Mouse (Mus musculus) A20 (cell line): ENCODE measurements at regions not wholly inside any gene's neighbourhood (a gene's known extent, or its start where the extent isn't known, plus 50 kb on each side); places are given as distances from the start of the nearest gene placed in this dataset.

Experiments used
- DNase-seq: peaks from one replicate; pipeline ENCODE4 v3.0.0-alpha.2; 2011; ENCODE audit warnings: low read depth, low spot score

DNA sequence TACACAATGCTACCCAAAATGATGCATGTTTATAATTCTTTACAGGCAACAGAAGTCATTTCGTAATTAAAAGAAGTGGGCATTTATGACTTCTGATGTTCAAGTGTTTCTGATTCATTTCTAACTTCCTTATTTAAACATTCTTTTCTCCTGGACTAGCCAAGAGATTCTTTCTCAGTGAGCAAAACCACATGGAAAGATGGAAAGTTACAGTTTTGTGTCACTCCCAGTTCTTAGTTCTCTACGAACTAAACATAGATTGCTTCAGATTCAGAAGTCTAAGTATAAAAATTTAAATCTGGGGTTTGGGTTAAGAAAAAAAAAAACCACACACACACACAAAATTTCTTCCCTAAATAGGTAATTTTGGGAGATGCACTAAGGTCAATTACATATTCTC is 288.0 kb upstream of the Paip1 start:
- no peak for DNase-seq

DNA sequence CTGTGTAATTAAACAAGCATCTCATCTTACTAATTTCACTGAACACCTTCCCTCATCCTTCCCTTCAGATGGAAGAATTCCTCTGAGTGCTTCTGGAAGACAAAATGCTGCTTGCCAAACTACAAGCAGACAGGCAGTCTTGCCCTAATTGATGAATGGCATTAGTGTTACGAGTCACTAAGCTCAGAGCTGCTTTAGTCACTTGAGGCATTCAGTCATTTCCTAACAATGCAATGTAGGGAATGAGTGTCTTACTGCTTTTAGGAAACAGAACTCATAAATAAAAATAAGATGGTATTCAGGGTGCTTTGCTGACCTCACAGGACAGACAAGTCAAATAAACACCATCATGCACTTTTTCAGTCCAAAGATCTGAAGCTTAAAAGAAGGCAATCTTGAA is 285.1 kb upstream of the Paip1 start:
- no peak for DNase-seq

DNA sequence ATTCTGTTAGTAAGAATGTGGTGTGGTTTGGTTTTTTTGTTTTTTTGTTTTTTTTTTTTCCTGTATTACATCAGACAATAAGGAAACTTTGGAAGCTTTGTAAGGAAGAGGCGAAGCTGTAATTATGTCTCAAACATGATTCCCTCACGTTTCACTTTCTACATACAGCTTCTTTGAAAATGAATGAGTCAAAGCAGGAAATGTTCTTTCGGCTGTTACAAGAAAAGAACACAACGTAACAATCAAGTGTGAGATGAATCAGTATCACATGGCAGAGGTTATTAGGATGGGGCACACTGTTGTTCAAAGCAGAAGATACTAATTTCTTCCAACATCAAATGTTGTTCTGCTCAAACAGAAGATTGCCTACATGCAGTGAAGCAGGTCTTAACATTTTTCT is 282.7 kb upstream of the Paip1 start:
- no peak for DNase-seq

DNA sequence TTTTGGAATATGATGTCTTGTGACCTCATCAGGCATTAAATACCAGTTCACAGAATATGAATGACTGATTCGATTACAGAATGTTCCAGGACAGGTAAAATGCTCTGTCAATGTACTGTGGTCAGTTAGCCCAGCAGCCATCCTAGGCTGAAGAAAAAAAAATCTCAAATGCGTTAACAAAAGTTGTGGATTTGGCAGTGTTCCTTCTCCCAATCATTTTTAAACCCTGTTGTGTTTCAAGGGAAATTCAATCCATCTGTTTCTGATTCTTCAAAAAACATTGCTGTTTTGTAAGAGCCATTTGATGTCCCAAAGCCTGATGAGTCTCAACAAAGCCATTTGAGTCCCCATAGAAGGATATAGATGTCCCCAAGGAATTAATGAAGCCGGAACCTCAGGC is 280.7 kb upstream of the Paip1 start:
- no peak for DNase-seq

DNA sequence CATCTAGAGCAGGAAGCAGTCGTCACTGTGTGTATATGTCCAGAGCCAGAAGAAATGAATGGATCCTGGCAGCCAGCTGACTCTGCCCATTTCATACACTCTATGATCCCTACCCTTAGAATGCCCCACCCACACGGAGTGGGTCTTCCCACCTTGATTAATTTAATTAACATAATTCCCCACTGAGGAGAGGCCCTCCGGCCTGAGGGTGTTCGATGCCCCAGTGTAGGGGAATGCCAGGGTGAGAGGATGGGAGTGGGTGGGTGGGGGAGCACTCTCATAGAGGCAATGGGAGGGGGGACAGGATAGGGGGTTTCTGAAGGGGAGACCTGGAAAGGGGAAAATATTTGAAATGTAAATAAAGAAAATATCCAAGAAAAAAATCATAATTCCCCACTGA is 279.3 kb upstream of the Paip1 start:
- DNase-seq, result no peak

DNA sequence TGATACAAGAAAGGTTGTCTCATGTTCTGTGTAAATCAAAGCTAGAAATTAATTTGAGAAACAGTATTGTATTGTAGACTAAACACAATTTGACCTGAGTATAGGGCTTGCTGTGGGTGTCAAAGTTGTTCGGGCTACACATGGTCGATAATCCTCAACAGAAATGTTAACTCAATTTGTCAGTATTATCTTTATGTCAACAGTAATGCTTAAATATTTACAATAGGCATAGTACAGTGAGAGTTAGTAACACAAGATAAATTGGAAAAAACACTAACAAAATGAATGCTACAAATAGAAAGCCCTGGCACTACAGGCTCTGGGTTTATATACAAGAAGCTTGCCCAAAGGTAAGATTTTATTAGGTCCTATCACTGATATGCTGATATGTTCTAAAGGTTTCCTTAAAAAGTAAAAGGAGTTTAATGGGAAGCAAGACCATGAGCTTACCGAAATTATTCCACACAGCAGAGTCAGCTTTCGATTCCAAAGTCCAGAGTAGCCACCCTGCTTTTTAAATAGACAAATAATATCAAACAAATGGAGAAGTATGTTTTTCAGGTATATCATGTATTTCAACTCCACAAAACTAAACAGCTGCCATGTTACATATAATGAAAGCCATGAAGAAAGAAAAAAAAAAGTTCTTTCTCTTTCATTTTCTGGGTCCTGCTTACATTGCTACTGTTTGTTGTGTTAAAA is 277.4 kb upstream of the Paip1 start:
- DNase-seq, result no peak

DNA sequence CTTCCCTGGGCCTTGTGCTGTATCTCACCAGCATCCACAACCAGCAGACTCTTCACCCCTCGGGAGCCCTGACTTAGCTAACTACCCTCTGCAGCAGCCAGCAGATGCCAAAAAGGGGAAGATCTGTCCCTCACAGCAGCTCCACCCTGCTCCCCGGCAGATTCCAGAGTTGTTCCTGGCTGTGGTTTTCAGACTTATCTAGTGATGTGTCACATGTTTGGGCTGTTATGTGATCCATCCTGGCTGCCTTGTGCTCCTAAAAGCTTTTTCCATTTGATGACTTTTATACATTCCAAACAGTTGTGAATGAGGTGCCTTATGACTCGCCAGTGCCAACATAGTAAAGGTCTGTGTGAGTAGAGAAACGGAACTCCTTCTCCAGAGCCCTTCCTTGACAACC is 250.6 kb upstream of the Paip1 start:
- no peak for DNase-seq

DNA sequence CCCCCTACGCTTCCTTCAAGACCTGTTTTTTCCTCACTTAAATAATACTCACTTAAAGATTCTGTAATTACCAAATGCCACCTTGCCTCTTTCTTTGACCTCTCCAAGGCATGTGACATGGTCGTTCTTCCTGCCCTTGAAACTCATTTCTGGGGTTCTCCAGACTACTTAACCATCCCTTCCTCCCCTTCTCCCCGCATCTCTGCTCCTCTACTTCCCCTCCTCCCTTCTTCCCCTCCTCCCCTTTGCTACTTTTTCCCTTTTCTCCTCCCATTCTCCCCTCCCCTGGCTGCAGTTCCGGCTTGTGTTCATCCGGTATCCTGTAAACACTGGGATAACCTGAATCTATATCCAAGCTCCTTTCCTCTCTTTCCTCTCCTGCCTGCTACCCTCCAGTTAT is 250.2 kb upstream of the Paip1 start:
- no peak for DNase-seq

DNA sequence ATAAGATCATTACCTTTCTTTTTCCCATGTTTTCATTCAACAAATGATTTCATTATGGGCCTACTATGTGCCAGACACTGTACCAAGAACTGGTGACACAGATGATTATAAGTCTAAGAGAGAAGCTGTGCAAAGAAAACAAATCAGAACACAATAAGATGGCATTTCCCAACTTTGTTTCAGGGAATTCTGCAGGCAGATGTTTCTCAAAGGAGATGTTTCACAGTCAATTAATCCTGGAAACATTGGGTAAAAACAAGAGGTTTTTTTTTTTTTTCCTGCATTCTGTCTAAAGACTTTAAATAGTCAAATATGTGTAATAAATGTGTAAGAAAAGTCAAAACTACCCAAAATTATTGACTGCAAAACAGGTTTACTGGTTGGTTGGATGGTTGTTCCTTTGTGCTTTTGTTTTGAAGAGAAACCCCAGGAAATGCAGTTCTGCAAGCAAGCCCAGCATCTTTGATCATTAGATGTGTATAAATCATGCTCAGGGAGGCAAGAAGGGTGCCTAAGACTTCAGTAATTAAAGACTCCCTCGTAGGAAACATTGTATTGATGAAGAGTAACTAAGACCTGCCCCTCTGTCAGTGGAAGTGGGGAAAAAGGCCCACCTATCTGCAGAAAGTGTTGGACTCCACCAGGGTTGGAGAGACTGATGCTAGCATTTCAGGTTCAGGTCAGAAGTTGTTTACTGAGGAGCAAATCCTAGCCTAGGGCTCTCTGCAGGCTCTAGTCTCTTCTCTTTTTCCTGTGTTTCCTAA is 249.1 kb upstream of the Paip1 start:
- no peak for DNase-seq

DNA sequence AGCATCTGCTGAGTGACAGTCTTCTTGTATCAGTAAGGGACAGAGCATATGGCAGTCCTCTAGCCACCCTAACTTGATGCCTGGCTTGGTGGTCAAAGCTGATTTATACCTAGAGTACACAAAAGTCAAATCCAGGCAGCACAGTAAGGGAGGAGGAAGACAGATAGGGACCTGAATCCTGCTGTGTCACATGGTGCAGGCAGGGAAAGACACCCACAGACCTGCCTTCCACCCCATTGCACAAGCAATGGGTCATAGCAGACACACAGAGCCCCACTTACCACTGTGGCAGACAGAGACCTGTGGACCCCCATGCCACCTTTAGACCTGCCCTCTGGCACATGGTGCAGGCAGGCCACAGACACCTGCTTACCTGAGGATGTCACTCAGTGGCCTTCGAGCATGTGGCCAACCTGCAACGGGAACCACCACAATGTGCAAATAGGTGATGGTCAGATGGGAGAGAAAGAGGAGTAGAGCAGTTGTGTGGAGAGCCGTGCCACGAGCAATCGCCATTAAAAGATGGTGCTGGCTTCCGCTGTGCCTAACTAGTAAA is 244.0 kb upstream of the Paip1 start:
- DNase-seq, result no peak

DNA sequence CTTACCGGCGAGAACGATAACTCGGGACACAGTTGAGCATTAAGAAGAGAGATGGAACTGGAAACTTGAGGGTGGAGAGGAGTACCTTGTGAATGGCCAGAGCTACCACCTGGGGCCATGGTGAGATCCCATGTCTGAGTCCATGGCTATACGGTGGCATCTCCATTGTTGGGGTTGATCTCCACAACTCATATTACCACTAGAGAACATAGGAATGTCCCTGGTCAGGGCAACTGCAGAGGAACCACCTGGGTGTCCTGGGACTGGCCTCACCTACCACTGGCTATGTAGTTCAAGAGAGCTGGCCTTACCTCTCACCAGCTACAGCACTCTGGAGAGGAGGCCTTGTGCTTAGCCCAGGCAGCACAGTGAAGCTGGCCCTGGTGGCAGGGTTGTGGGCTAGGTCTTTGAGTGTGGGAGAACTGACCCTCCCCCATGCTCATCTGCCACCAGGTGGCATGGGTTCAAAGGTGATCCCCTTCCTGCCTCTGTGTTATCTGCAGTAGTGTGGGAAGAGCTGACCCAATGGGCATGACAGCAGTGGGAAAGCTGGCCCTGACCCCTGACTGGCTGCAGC is 242.7 kb upstream of the Paip1 start:
- DNase-seq, result no peak

DNA sequence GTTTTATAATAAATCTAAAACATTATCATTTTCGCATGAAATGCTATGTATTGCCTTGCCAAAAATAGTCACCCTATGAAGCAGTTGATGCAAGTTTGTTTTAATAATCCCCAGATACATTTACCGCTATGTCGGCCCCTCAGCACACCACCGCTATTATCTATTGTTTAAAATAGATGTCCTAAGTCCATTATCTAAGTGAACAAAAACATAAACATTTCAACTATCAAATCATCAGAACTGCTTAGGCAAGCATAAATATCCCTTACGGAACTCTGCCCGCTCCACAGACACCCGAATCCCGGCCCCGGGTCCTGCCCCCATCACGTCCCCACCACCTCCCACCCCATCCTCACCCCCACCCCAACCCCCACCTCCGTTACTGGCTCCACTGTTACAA is 196.8 kb upstream of the Paip1 start:
- no peak for DNase-seq

DNA sequence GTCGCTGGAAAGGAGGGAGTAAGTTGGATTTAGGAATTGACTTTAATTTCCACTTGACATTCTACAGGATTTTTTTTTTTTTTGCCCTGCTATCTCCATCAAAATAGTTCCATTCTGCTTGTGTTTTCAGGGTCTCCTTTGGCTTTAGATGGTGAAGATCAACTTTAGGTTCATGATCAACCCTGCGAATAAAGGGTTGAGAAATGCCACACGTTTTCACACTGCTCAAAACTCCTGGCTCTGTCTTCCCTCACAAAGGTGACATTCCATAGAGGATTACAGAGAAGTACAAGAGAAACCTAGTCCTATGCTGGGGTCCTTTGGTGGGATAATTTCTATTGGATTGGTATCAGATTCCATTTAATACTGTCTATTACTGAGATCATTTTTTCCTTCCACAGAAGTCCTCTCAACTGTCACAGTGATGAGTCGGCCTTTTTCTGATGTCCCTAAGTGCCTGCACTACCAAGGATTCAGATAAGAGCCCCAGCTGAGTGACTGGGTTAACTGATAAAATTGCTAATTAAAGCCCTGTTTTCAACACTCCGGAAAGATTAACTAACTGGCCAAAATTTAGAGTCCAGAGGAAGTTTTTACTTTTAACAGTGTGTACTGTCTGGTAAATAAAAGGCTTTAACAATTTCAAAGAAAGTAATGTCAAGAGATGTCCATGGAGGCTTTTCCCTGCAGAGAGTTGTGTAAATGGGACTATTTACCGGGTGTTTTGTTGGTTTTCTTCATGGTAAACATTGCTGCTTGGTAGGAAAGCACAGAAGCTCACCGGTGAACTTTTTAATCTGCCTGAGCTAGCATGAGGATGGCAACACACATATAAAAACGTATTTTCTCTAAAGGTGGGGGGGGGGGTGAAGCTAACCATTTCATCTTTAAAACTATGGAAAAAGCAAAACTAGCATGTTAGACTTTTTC is 196.0 kb upstream of the Paip1 start:
- DNase-seq, result no peak

DNA sequence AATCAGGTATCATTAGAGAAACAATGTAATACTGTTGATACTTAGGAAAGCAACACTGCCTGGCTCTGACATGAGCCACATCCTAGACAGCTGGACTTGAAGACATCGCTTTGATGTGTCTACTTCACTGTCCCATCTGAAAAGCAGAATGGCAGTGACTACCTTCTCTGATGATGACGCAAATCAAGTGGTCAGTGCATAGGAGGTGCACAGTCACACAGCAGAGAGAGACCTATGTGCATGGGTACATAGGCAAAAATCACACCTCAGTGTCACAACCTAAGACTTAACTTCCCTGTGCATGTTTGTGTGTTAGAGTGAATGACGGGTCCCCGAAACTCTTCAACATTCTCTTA is 195.4 kb upstream of the Paip1 start:
- no peak for DNase-seq

DNA sequence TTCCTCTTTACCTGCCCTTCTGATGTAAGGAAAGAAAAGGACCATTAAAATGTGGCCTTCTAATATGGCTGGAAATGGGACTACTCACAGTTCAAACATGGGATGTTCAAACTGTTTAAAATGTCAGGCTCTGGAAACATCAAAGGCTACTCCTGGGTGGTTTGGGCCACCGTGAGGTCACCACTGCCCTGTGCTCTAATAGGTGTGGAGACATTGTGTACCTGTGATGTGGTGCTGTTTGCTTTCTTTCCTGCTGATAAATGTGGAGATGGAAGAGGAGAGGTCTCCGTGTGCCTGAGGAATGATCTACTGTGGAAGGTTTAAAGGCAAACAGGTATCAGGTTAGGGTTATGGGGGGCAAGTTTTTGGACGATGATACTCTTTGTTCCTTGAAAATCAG is 194.5 kb upstream of the Paip1 start:
- DNase-seq, result no peak

DNA sequence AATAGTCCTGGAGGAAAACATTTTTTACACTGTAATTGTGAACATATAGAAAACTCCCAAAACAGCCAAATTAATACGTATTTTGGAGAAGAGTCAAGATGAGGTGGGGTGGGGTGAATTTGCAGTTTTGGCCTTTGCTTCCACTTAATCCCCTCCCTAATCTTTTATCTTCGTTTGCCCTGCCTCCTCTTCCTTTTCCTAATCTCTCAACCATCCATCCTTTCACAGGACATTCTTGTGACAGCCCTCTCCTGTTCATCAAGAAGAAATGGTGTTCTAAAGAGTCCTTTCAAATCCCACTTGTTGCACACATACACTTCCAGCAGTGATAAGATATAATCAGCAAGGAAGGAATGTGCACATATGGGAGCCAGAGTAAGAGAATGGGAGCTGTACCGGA is 186.0 kb upstream of the Paip1 start:
- no peak for DNase-seq

DNA sequence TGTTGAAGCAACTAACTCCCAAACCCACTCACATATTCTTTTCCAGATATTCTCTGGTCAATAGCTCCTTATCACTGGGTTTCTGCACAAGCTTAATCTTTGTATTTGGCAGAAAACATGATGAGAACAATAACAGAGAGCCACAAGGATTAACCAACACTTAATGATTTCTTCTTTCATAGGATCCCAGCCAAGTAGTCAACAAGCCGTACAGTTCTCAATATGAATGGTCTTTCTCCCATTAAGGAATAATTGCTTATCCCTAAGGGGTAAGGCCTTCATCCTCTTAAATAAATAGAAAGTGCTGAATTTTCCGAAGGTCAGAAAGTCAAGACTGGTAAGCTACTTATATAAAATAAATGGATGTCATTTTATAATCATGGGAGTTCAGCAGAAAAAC is 181.3 kb upstream of the Paip1 start:
- DNase-seq, result no peak

DNA sequence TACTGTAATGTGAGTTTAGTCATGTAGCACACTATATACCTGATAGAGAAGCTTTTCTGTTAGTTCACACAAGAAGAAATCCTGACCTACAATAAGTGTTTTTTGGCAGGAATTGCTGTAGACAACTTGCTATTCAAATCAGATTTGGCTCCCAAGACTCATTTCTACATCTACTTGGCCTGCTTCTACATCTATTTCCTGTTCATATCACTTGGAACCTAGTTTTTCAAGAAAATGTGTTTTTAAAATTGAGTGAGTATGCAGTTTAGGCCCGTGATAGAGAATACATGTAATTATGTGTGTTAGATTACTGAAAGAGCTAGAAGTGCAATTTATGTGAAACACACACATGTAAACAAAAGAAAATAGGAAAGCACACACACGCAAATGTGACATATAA is 176.4 kb upstream of the Paip1 start:
- DNase-seq, result no peak

DNA sequence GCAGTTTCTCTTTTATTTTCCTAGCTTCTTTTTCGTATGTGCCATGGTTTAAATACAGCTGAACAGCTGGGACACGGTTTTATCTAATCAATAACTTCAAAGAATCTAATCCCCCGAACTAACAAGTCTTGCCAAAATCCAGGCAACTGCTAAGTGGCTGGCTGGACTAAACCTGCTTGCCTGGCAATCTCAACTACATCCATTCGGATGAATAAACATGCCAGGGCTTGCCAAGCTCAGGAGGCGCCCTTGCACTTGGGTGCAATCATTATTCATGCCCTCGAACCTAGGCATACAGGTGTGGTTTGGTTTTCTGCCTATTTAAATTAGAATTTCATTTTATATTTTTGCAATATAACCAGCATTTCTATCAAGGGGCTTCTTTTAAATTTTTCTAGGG is 172.1 kb upstream of the Paip1 start:
- DNase-seq, result no peak

DNA sequence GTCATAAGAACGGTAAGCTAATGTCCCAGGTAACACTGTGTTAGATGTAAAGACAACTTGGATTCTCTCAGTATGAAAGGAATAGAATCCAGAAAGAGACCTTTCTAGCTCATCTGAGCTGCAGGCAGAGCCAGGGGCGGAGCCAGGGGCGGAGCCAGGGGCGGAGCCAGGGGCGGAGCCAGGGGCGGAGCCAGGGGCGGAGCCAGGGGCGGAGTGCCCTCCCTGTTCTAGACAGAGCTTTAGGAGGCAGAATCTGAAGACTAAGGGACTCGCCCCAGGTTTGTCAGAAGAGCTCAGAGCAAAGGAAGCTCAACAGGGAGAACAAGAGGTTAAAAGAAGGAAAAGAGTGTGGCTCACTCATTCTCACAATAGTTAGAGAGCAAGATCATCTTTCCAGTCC is 169.9 kb upstream of the Paip1 start:
- DNase-seq, result no peak

DNA sequence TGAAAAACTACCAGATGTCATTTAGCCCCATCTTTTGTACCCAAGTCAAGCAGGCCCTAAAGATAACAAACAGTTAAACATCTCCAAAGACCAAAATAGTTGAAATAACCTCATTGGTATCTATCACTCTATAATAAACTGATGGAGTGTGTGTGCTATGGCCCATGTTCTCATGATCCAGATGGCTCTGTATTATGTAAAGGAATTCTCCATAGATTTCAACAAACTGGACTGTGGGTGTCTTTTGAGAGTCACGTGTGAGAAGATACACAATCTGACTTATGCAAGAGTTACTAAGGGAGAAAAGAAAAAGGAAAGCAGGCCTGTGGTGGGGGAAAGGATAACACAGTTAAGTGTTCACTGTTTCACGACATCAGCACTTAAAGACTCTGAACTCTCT is 164.8 kb upstream of the Paip1 start:
- DNase-seq, result no peak
